Comparison of ENCODE assay signal across 8 mouse cellular contexts in genomic region chr9:46282631-46283436, GRCm38 (mm10). TPM values are rescaled to one million over a fixed set of nuclear protein-coding genes. Genes with fewer than 3 reads are reported as not detected.
DNase-seq lines count a peak whose midpoint lies in the region; ATAC-seq lines count a peak whose summit lies in the region.

Gene Bud13, plus strand, starts transcription at chr9:46283008.

- peak; percentile 85 for DNase-seq in MEL-GATA-1-ER (ENCODE audit: extremely low read depth, low read depth)
- DNase-seq in cerebellum, adult 8-10 months, result peak; percentile 93
- peak; percentile 92 for DNase-seq in forelimb bud, embryonic 11.5 days (ENCODE audit: low read depth, low spot score)
- peak; percentile 55 for DNase-seq in layer of hippocampus, adult 9-10 months (ENCODE audit: low spot score)
- DNase-seq in ovary, postnatal 10 days (ENCODE audit: low spot score), result peak; percentile 96
- DNase-seq in thymus, postnatal 10 days (ENCODE audit: low spot score in 2 of 2), result peak; percentile 91 to 96

- peak within 1 kb of the TSS; percentile 89 for H3K27ac ChIP-seq in lung, embryonic 16.5 days (ENCODE audit: low read length)

- peak; percentile 94 to 95 for ATAC-seq in hematopoietic stem cell, adult 5-6 weeks (replicated peaks in 1 of 2; ENCODE audit: insufficient read depth in 1 of 2, low FRiP score in 2 of 2, low TSS enrichment in 1 of 2, low read depth in 1 of 2, poor library complexity in 2 of 2, severe bottlenecking in 2 of 2)
- peak; percentile 96 for ATAC-seq in lung, embryonic 16.5 days (ENCODE audit: low read depth)

- WGBS in lung, embryonic 16.5 days, result under 1% methylated on average over 55 of the region's 55 CpGs

- H3K9me3 ChIP-seq in lung, embryonic 16.5 days (ENCODE audit: control insufficient read depth, low read length), result no peaks in the 10 kb centered on the region

- no peaks in the 10 kb centered on the region for H3K27me3 ChIP-seq in lung, embryonic 16.5 days (ENCODE audit: control insufficient read depth, insufficient read depth, low read depth, low read length)

- H3K4me2 ChIP-seq in lung, embryonic 16.5 days (ENCODE audit: low read depth, low read length), result peak within 1 kb of the TSS; percentile 71

- peak within 1 kb of the TSS; percentile 92 for H3K9ac ChIP-seq in lung, embryonic 16.5 days (ENCODE audit: low read length)

- H3K4me3 ChIP-seq in lung, embryonic 16.5 days (ENCODE audit: low read length), result peak within 1 kb of the TSS; percentile 83

- H3K4me1 ChIP-seq in lung, embryonic 16.5 days (replicated peaks; ENCODE audit: control insufficient read depth, insufficient read depth, low read length), result peaks cover 11% of the 10 kb centered on the region

- peaks cover 25% of the 10 kb centered on the region for H3K36me3 ChIP-seq in lung, embryonic 16.5 days (ENCODE audit: control insufficient read depth, insufficient read depth, low read length)

RNA-seq across cellular contexts. Expression of gene Bud13, which starts in this region (rescaled TPM):
- 20.6 TPM in 2 replicates for total RNA-seq in hematopoietic stem cell, adult 5-6 weeks (2017)
- polyA plus RNA-seq in lung, embryonic 16.5 days (2015; fragmentation: Nextera tagmentation; extraction: Ambion mirVana), result 23.3 and 26.8 TPM in 2 replicates

Comparison
In these comparisons a context has a peak if more than half of its experiments do, and no peak if none do; other contexts are left out.
1. Peak in every context shown above with its lines: DNase-seq, ATAC-seq, H3K4me3 ChIP-seq and H3K27ac ChIP-seq.